Mouse (Mus musculus) CH12.LX (cell line): ENCODE measurements around the gene Lamc3. TPM values are rescaled to one million over a fixed set of nuclear protein-coding genes. Genes with fewer than 3 reads are reported as not detected.

Experiments
- DNase-seq: peaks from one replicate; pipeline ENCODE4 v3.0.0-alpha.2; 2013; ENCODE audit errors: extremely low read depth
- H3K27ac ChIP-seq: 2 replicates; pipeline ENCODE4 v1.5.1; 2012; ENCODE audit warnings: low read depth, mild to moderate bottlenecking, control low read depth, moderate library complexity; ENCODE audit not compliant: insufficient read depth
- H3K27me3 ChIP-seq: replicated peaks from 2 replicates; pipeline ENCODE3; 2012; ENCODE audit warnings: inconsistent platforms
- H3K36me3 ChIP-seq, 2 experiments: replicated peaks in 1 of 2; 2 replicates each; pipeline versions ENCODE3 to v1.6.1; 2012; ENCODE audit warnings: inconsistent platforms in 1 of 2, low read length in 1 of 2, mild to moderate bottlenecking in 1 of 2, mixed read lengths in 1 of 2, moderate library complexity in 1 of 2; ENCODE audit not compliant: control insufficient read depth in 1 of 2, insufficient read depth in 1 of 2
- H3K4me1 ChIP-seq, 2 experiments: 2 replicates each; pipeline ENCODE4 v1.6.1; 2012; ENCODE audit warnings: inconsistent platforms in 1 of 2, moderate library complexity in 1 of 2; ENCODE audit not compliant: insufficient read depth in 2 of 2, control insufficient read depth in 1 of 2
- H3K4me2 ChIP-seq: 2 replicates; pipeline ENCODE4 v1.6.1; 2012; ENCODE audit warnings: low read depth, mild to moderate bottlenecking, control low read depth; ENCODE audit not compliant: poor library complexity, insufficient read depth, severe bottlenecking
- H3K4me3 ChIP-seq, 3 experiments: fragments of 150-350 bp in 1 of 3; sonication (generic) in 1 of 3; replicated peaks in 1 of 3; 2 replicates each; pipeline versions ENCODE3 to v1.5.1; 2011 to 2012; ENCODE audit warnings: low read depth in 2 of 3, low read length in 2 of 3, mild to moderate bottlenecking in 2 of 3, moderate library complexity in 2 of 3, control low read depth in 1 of 3, improper control_type of control experiment in 1 of 3, inconsistent platforms in 1 of 3, mixed read lengths in 1 of 3; ENCODE audit not compliant: poor library complexity in 1 of 3
- H3K79me2 ChIP-seq: replicated peaks from 2 replicates; pipeline ENCODE4 v1.6.1; 2012; ENCODE audit warnings: mild to moderate bottlenecking, moderate library complexity; ENCODE audit not compliant: control insufficient read depth, poor library complexity, insufficient read depth, severe bottlenecking; ENCODE audit errors: extremely low read depth
- H3K9ac ChIP-seq: 2 replicates; pipeline ENCODE4 v1.6.1; 2012; ENCODE audit warnings: low read depth, mild to moderate bottlenecking, control low read depth, moderate library complexity; ENCODE audit not compliant: insufficient read depth
- H3K9me3 ChIP-seq: replicated peaks from 2 replicates; pipeline ENCODE3; 2012; ENCODE audit warnings: low read length, inconsistent platforms, mixed read lengths
- ELF1 ChIP-seq: IDR thresholded peaks from 2 replicates; pipeline ENCODE4 v1.6.1; 2014; ENCODE audit warnings: low read depth, mild to moderate bottlenecking, inconsistent platforms, low read length, improper control_type of control experiment
- EP300 ChIP-seq: IDR thresholded peaks from 2 replicates; pipeline ENCODE4 v1.6.1; 2011; ENCODE audit warnings: low read length, improper control_type of control experiment
- IRF4 ChIP-seq: IDR thresholded peaks from 2 replicates; pipeline ENCODE4 v1.6.1; 2014; ENCODE audit warnings: low read depth, mild to moderate bottlenecking, inconsistent platforms, low read length, improper control_type of control experiment
- JUN ChIP-seq: IDR thresholded peaks from 2 replicates; pipeline ENCODE4 v1.6.1; 2011; ENCODE audit warnings: low read depth, mild to moderate bottlenecking, low read length, improper control_type of control experiment, moderate library complexity; ENCODE audit not compliant: insufficient read depth
- MAFK ChIP-seq: IDR thresholded peaks from 2 replicates; pipeline ENCODE4 v1.6.1; 2011; ENCODE audit warnings: low read length, improper control_type of control experiment; ENCODE audit not compliant: insufficient replicate concordance
- MAZ ChIP-seq: IDR thresholded peaks from 2 replicates; pipeline ENCODE4 v1.6.1; 2012; ENCODE audit warnings: low read depth, mild to moderate bottlenecking, inconsistent platforms, low read length, improper control_type of control experiment, moderate library complexity
- MXI1 ChIP-seq: IDR thresholded peaks from 2 replicates; pipeline ENCODE4 v1.6.1; 2011; ENCODE audit warnings: mild to moderate bottlenecking, low read depth, low read length, improper control_type of control experiment
- MYC ChIP-seq: IDR thresholded peaks from 2 replicates; pipeline ENCODE4 v1.6.1; 2011; ENCODE audit warnings: low read depth, mild to moderate bottlenecking, improper control_type of control experiment, low read length
- RAD21 ChIP-seq: IDR thresholded peaks from 2 replicates; pipeline ENCODE4 v1.6.1; 2011; ENCODE audit warnings: low read depth, mild to moderate bottlenecking, low read length, improper control_type of control experiment, moderate library complexity
- TCF12 ChIP-seq: IDR thresholded peaks from 2 replicates; pipeline ENCODE4 v1.6.1; 2014; ENCODE audit warnings: low read depth, mild to moderate bottlenecking, inconsistent platforms, low read length, improper control_type of control experiment
- UBTF ChIP-seq: IDR thresholded peaks from 2 replicates; pipeline ENCODE4 v1.6.1; 2012; ENCODE audit warnings: low read depth, mild to moderate bottlenecking, inconsistent platforms, low read length, improper control_type of control experiment, moderate library complexity
- USF1 ChIP-seq: IDR thresholded peaks from 2 replicates; pipeline ENCODE4 v1.6.1; 2014; ENCODE audit warnings: low read depth, mild to moderate bottlenecking, inconsistent platforms, low read length, improper control_type of control experiment
- USF2 ChIP-seq: conservative IDR thresholded peaks from 2 replicates; pipeline ENCODE4 v1.6.1; 2011; ENCODE audit warnings: low read depth, low read length, improper control_type of control experiment
- ZC3H11A ChIP-seq: IDR thresholded peaks from 2 replicates; pipeline ENCODE4 v1.6.1; 2012; ENCODE audit warnings: low read depth, mild to moderate bottlenecking, inconsistent platforms, low read length, improper control_type of control experiment
- ZMIZ1 ChIP-seq: IDR thresholded peaks from 2 replicates; pipeline ENCODE4 v1.6.1; 2012; ENCODE audit warnings: low read depth, mild to moderate bottlenecking, inconsistent platforms, low read length, improper control_type of control experiment
- dilution Hi-C: fragments of 300-500 bp; cut with MboI; formaldehyde crosslinking; loops from 2 replicates; pipeline ENCODE4 v1.14.3; 2020; ENCODE audit warnings: low sequenced_read_pairs; ENCODE audit not compliant: extremely low pct_unique_long_range_greater_than_20kb, extremely low pct_ligation_motif_present
- in situ Hi-C: fragments of 300-500 bp; cut with MboI; formaldehyde crosslinking; loops from 3 replicates; pipeline ENCODE4 v1.14.3; 2019; ENCODE audit warnings: low sequenced_read_pairs, low pct_ligation_motif_present, low pct_unique_long_range_greater_than_20kb, mixed read lengths
- polyA plus RNA-seq: library from polyadenylated mRNA; unstranded; fragments of >175 nt; gene quantifications from 2 replicates; pipeline ENCODE4 v1.2.1, GENCODE M21; 2012; ENCODE audit warnings: low read depth; ENCODE audit not compliant: insufficient read length
- total RNA-seq, 2 experiments: library from RNA; depleted of rRNA; stranded (reverse); fragments of 300-350 nt in 1 of 2; fragments of >200 nt in 1 of 2; gene quantifications; 2 replicates each; pipeline ENCODE4 v1.2.3; 2012 to 2014

Lamc3 gene
- total and polyA plus RNA-seq, 3 experiments: not detected

- Histone ChIP-seq H3K4me3 (no peak overlapping the region), H3K4me2 (no peak overlapping the region), H3K4me1 (peaks cover 4 to 6% of the 10 kb centered on the region in 2 experiments; a peak in 1 of 4 replicates), H3K27ac (no peak overlapping the region)
- in situ Hi-C loops: loop anchor here (10.0 kb wide), 1 partner anchor 174 kb away; no protein-coding TSS in a partner anchor
- dilution Hi-C loops: no loop called here
- TF ChIP-seq ZMIZ1: no peak
- no peak for TF ChIP-seq RAD21
- TF ChIP-seq EP300: no peak
- no peak for TF ChIP-seq IRF4
- TF ChIP-seq, all 38 proteins: peak for 0
- no peaks in the 10 kb centered on the region for H3K9me3 ChIP-seq
- H3K36me3 ChIP-seq: no peaks in the 10 kb centered on the region
- no peaks in the 10 kb centered on the region for H3K79me2 ChIP-seq
- no peak overlapping the region for H3K9ac ChIP-seq
- peaks cover 90% of the 10 kb centered on the region for H3K27me3 ChIP-seq
- DNase-seq: no peak
Observed at GRCm38 (mm10) chr2:31960986-31961385, 73.9 kb downstream of the Lamc3 start.

DNA sequence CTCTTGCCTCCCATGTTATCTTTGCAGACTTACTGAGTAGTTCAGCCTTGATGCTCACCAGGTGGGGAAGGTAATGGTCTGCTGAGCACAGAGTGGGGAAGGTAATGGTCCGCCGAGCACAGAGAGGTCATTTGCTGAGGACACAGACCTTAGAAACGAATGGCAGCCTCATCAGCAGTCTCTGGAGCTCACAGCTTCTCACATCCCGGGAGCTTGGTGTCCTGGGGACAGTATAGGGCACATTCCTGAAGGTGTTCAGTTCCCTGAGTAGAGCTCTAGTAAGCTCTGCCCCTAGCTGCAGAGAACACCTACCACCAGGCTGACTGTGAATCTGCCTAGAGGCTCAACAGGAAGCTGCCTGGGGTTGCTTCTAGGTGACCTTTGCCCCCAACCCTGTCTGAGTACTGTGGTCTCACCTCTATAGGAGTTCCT lies 74.7 kb downstream of the Lamc3 start:
- H3K36me3 ChIP-seq: no peaks in the 10 kb centered on the region
- no peak overlapping the region for H3K4me2 ChIP-seq
- TF ChIP-seq JUN (no peak), MXI1 (no peak), MYC (no peak), TCF12 (no peak), EP300 (no peak), RAD21 (no peak), MAFK (no peak), USF2 (no peak), ZMIZ1 (no peak), ZC3H11A (no peak), ELF1 (no peak), MAZ (no peak), UBTF (no peak), USF1 (no peak)
- TF ChIP-seq, all 38 proteins: peak for 0
- in situ Hi-C loops: loop anchor here (10.0 kb wide), 1 partner anchor 173 kb away; no protein-coding TSS in a partner anchor
- Histone ChIP-seq H3K9me3 (no peaks in the 10 kb centered on the region), H3K4me1 (peaks cover 4 to 6% of the 10 kb centered on the region in 2 experiments; a peak in 1 of 4 replicates), H3K4me3 (no peak overlapping the region), H3K9ac (no peak overlapping the region), H3K27me3 (peaks cover 87% of the 10 kb centered on the region), H3K79me2 (no peaks in the 10 kb centered on the region), H3K27ac (no peak overlapping the region)
- dilution Hi-C loops: no loop called here
- no peak for DNase-seq
